Mouse (Mus musculus) natural killer cell, adult 2 months (primary cell): ENCODE results near the gene Trem3.

Source experiments
- DNase-seq, 2 experiments: peaks; one replicate each; pipeline ENCODE4 v3.0.0; 2022; ENCODE audit warnings: low spot score in 2 of 2

Gene Trem3

GRCm38 (mm10) chr17:48247221-48247928 is at the start of gene Trem3:
Trem3 (plus strand) TSS chr17:48247777.
- DNase-seq: no peak

- DNase-seq: no peak
Measured at GRCm38 (mm10) chr17:48203086-48203485, 44.5 kb upstream of the Trem3 start.

DNA sequence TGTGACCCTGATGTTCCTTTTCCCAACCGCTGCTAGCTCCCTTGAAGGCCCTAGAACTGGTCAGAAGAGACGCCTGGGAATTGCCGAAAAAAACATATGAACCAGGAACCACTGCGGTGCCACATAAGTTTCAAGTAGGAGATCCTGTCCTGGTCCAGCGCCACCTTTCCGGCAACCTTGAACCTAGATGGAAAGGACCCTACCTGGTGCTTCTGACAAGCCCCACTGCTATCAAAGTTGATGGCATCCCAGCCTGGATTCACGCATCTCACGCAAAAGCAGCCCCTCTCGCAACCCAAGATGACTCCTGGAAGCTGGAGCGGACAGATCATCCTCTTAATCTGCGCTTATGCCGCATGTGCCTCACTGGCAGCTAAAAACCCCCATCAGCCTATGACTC is 35.0 kb upstream of the Trem3 start:
- no peak for DNase-seq

GRCm38 (mm10) chr17:48213511-48213910 is 34.1 kb upstream of the Trem3 start:
- DNase-seq: no peak

- no peak for DNase-seq
Measured at GRCm38 (mm10) chr17:48215429-48215828, 32.1 kb upstream of the Trem3 start.

DNA sequence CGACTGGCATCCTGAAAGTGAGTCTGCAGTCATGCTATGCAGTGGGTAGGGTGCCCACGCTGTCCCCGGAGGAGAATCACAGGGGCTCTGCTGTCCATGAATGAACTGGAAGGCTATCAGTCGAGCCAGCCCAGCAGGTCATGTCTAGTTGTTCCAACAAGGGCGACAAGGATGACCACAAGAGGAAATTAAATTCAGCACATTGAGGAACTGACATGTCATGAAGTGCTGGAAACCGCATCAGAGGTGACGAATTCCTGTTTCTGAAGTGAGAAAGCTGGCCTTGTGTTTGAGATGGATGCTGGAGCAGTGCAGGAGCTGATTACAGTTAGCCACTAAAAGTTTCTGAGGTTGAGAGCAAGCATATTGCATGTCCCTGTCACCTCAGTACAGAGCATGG is 16.9 kb upstream of the Trem3 start:
- DNase-seq: no peak

DNA sequence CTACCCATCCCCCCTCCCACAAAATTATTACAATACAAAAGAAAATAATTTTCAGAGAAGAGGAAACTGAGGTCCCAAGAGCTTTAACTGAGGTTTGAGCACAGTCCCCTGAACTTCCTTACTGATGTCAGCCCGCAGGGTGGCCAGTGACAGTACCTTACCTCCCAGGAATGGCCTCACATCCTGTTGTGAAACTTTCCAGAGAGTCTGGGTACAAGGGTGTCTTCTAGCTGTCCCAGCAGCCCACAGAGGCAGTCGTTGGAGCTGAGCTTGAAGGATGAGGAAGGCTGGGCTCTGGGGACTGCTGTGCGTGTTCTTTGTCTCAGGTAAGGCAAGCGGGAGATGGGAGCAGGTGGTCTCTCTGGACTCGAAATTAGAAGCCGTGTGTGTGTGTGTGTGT is 15.1 kb upstream of the Trem3 start, which contains the start of gene Trem1:
Gene Trem1, plus strand, starts transcription at position 251 of the 400 bp plus-strand sequence.
- no peak for DNase-seq

DNA sequence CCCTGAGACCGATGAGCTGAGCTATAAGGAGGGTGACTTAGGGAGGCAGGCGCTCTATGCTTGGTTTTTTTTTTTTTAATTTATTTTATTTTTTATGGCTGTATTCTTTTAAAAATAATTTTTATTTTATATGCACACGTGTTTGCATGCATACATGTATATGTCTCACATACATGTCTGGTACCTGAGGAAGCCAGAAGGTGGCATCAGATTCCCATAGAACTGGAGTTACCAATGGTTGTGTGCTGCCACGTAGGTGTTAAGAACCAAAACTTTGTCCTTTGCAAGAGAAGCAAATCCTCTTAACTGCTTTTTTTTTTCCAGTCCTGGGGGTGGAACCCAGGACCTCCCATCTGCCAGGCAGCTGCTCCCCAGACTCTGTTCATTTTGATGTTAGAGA is 13.8 kb upstream of the Trem3 start:
- no peak for DNase-seq

DNA sequence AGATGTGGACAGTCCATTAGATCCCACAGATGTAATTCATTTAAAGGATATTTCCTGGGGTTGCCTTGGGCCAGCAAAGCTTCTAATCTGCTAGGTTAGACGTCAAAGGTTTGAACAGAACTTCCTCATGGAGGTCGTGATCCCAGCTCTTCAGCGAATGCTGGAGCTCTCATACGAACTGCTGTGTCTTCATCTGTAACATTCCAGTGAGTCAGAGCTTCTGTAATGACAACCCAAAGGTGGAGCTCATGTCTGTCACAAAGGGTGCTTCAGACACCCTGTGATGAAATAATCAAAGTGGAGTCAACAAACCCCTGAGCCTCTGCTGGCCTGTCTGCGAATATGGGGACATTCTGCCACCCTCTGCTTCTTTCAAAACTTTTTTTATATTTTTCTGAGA is 13.0 kb upstream of the Trem3 start:
- DNase-seq: no peak

- no peak for DNase-seq
Measured at GRCm38 (mm10) chr17:48235773-48236370, 11.7 kb upstream of the Trem3 start.

DNA sequence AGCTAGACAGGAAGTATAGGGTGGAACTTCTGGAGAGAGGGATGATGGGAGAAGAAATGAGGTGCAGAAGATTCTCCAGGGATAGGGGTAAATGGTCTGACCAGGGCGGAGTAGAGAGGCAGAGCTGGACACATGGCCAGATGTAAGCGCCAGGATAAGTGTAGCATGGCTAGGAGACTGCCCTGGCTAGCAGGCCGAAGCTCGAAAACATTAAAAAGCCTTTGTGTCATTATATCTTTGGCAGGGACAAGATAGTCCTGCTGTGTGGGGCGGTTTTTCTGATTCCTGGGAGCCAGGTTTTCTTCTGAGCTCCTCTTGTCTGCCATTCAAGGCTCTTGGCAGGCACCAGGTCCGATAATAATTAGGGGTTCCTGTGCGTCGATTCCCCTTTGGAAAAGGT is 10.0 kb upstream of the Trem3 start:
- DNase-seq: no peak

DNA sequence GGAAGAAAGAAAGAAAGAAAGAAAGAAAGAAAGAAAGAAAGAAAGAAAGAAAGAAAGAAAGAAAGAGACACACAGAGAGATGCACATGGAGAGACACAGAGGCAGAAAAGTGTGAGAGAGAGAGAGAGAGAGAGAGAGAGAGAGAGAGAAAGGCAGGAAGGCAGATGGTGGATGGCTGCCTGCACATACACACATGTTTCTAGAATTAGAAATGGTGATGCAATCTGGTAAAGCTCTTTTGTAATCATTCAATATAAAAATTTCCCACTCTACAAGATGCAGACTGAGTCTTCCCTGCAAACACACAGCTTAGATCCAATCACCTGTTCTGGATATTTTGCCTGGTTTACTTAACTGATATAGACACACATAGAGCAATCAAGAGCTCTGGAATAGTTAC is 1.5 kb downstream of the Trem3 start:
- no peak for DNase-seq

DNA sequence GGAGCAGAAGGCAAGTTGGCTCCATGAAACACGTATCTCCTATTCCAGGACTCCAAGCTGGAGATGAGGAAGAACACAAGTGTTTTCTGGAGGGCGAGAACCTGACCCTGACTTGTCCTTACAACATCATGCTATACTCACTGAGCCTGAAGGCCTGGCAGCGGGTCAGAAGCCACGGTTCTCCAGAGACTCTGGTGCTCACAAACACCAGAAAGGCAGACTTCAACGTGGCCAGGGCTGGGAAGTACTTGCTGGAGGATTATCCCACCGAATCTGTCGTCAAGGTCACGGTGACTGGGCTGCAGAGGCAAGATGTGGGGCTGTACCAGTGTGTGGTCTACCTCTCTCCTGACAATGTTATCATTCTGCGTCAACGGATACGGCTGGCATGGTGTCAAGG is 1.9 kb downstream of the Trem3 start:
- no peak for DNase-seq

GRCm38 (mm10) chr17:48250631-48251030 is 3.1 kb downstream of the Trem3 start:
- no peak for DNase-seq

DNA sequence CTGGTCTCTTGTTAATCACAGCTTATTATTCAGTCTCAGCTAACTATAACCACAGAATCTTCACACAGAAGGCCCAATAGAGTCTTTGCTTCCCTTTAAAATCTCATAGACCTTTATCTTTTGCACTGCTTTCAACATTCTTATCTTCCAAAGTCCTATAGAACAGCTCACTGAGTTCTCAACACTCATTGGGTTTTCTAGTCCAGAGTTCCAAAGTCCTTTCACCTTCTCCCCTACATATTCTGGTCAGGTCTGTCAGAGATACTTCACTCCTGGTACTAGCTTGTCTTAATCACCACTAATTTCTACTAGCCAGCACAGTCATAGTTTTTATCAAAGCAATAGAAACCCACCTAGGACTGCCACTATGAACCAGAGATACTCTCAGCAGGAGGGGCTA is 9.0 kb downstream of the Trem3 start:
- DNase-seq: no peak

- DNase-seq: no peak
Measured at GRCm38 (mm10) chr17:48261868-48262267, 14.3 kb downstream of the Trem3 start.

GRCm38 (mm10) chr17:48263741-48264362 is 16.3 kb downstream of the Trem3 start, which contains the start of gene Treml4:
Treml4 (plus strand) TSS chr17:48264295.
- no peak for DNase-seq

- no peak for DNase-seq
Measured at GRCm38 (mm10) chr17:48264662-48265061, 17.1 kb downstream of the Trem3 start.

GRCm38 (mm10) chr17:48266138-48266537 is 18.6 kb downstream of the Trem3 start:
- no peak for DNase-seq

DNA sequence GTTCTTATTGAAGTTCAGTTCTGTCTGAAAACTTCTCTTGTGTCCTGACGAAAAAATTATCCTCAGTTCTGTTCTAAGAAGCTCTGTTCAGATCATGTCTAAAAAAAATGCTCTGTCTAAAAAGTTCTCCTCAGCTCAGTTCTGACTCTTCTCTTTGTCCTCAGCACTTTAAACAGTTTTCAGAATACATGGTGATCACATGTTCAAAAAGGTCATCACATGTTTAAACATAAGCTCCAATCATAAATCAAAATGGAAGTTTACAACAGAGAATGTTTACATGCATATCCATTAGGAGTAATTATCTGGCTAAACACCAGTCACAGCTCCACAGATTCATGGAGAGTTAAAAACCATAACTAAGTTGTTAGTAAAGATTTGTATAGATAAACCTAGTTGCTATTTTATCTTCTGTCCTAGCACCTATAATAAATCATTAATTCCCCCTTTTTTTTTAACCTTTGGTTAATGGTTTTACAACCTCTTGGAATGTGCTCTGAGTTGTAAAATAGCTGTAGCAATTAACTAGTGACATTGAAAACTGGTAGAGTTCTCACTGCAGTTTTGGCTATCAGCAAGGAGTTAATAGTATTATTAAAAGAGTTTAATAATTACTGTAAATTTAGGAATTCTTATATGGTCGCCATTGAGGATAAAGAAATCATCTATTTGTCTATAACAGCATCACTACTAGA is 19.2 kb downstream of the Trem3 start:
- no peak for DNase-seq

GRCm38 (mm10) chr17:48267591-48267990 is 20.0 kb downstream of the Trem3 start:
- DNase-seq: no peak

DNA sequence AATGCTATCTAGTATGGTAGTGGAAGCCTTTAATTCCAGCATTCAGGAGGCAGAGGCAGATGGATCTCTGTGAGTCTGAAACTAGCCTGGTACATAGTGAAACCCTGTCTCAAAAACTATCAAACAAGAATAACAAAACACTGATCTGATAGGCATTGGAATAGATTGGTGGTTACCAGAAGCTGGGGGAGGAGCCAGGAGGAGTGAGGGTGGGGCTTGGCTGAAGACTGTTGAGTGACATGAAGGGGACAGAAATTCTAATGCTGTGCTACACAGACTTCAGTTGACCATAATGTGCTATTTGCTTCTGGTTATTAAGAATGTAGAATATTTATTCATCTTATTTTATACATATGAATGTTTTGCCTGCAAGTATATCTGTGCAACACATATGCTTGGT is 20.7 kb downstream of the Trem3 start:
- DNase-seq: no peak

DNA sequence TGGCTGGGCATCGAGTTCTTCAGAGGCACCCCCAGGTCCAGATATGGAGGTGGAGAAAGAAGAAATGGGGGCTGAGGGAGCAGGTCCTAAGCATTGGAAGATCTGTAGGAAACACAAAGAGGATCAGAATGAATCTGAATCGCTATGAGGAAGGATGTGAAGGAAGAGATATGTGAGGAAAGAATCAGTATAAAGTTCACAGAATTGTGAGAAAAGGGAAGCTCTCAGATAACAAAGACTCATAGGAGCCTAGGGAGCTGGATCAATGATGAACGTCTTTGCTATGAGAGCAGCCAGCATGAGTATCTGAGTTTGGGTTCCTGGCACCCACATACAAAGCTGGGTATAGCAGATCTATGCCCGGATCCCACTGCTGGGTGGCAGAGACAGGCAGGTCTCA is 22.3 kb downstream of the Trem3 start:
- DNase-seq: no peak
